Mouse (Mus musculus): ENCODE measurements around the gene Hapln1.

DNA sequence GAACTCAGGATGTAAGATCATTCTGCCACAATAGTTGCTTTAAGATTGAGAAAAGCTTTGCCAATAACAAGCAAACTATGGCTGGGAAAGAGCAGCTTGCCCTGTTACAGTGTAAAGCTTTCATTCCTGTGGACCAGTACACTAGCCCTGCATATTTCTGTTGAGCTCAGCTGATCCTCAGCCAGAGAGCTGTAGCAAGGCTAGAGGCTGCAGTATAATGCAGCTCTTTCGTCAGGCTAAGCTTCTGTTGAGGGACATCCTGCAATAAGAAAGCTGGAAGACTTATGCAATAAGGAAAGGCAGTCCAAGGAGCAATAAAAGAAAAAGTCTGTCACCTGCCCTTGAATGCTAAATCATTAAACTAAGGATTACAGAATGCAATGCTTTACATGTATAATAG is 45.5 kb downstream of the Hapln1 start:
- TF ChIP-seq ZNF384 (IDR thresholded peaks at IDR 0.05; ENCODE audit: low read depth, low read length) (no peak), ZC3H11A (IDR thresholded peaks at IDR 0.05; ENCODE audit: borderline replicate concordance, low read depth, low read length) (no peak)

Data from ES-E14 (cell line).